Mouse (Mus musculus): ENCODE measurements around the gene Cant1. TPM values are rescaled to one million over a fixed set of nuclear protein-coding genes. Genes with fewer than 3 reads are reported as not detected.

Cant1 gene
- total and polyA plus RNA-seq, 3 experiments: 26.0 to 145 (median 34.4) TPM

DNA sequence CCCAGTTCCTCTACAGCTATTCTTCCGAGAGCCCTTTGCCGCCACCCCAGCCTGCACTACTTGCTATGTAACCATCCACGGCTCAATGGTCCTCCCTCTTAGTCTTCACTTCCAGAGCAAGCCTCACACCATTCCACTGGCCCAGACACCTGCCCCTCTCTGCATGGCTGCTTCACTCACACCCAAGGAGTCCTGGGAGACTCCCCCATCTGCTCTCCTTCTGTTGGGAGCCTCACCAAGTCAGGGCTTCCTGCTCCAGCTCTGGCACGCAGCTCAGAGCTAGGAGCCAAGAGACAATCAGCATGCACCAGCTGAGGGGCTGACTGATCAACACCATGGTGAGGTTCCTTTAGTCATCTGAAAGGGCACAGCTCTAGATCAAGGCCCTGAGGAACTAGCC, 5.8 kb downstream of the Cant1 start:
- peaks cover 7% of the 10 kb centered on the region for H3K79me2 ChIP-seq (ENCODE audit: control insufficient read depth, insufficient read depth, low read length, poor library complexity)
- no peak overlapping the region for H3K27ac ChIP-seq (ENCODE audit: control insufficient read depth, low read depth, low read length)
- H3K36me3 ChIP-seq (ENCODE audit: control insufficient read depth in 1 of 2, insufficient read depth in 2 of 2, low read length in 2 of 2): peaks cover 2 to 4% of the 10 kb centered on the region in 2 experiments; a peak in 3 of 4 replicates
- no peak overlapping the region for H3K4me3 ChIP-seq (ENCODE audit: control insufficient read depth in 1 of 2, insufficient read depth in 1 of 2, low read depth in 2 of 2, low read length in 2 of 2)
- no peak overlapping the region for H3K9ac ChIP-seq (ENCODE audit: control insufficient read depth, low read depth, low read length, poor library complexity, severe bottlenecking)
- no peaks in the 10 kb centered on the region for H3K27me3 ChIP-seq (ENCODE audit: control insufficient read depth in 1 of 2, insufficient read depth in 2 of 2, low read length in 2 of 2)
- no peak for TF ChIP-seq MAX (IDR thresholded peaks at IDR 0.05; ENCODE audit: low read length)
- no peak for TF ChIP-seq NRF1 (IDR thresholded peaks at IDR 0.05; ENCODE audit: insufficient read depth, low read depth, low read length, poor library complexity, severe bottlenecking)
- no peak for TF ChIP-seq MEF2A (IDR thresholded peaks at IDR 0.05; ENCODE audit: extremely low read depth, insufficient replicate concordance, low read depth, low read length, poor library complexity, severe bottlenecking)
- no peak for TF ChIP-seq ZC3H11A (IDR thresholded peaks at IDR 0.05; ENCODE audit: low read depth, low read length)
- no peak for TF ChIP-seq ELF1 (IDR thresholded peaks at IDR 0.05; ENCODE audit: low read depth, low read length)
- H3K4me1 ChIP-seq (ENCODE audit: control insufficient read depth in 1 of 2, insufficient read depth in 2 of 2, low read length in 2 of 2): peaks cover 0 to 5% of the 10 kb centered on the region in 2 experiments; a peak in 2 of 4 replicates
- no peak for DNase-seq (ENCODE audit: low read depth, low spot score)
- no peaks in the 10 kb centered on the region for H3K9me3 ChIP-seq (replicated peaks; ENCODE audit: insufficient read depth, low read length)

DNA sequence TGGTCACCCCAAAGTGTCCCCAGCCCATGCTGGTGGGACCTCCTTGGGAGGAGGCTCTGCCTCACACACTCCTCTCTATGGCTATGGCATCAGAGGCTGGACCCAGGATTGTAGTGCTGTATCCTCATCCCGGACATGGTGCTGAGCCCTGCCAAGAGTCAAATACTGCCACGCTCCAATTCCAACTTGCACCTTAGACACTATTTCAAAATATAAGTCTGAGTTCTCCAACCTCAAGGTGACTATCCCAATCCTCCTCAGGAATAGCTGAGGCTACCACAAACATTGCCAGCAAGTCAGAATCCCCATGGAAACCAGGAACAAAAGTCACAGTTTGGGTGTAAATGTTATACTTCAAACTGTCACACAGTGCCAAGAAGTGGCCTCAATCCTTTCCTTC, 6.3 kb downstream of the Cant1 start:
- H3K27me3 ChIP-seq (ENCODE audit: control insufficient read depth in 1 of 2, insufficient read depth in 2 of 2, low read length in 2 of 2): no peaks in the 10 kb centered on the region
- H3K9ac ChIP-seq (ENCODE audit: control insufficient read depth, low read depth, low read length, poor library complexity, severe bottlenecking): no peak overlapping the region
- no peak overlapping the region for H3K4me3 ChIP-seq (ENCODE audit: control insufficient read depth in 1 of 2, insufficient read depth in 1 of 2, low read depth in 2 of 2, low read length in 2 of 2)
- TF ChIP-seq POLR2AphosphoS5 (IDR thresholded peaks at IDR 0.05; ENCODE audit: borderline replicate concordance, low read depth, low read length): no peak
- TF ChIP-seq ZC3H11A (IDR thresholded peaks at IDR 0.05; ENCODE audit: low read depth, low read length): no peak
- TF ChIP-seq USF2 (IDR thresholded peaks at IDR 0.05; ENCODE audit: borderline replicate concordance in 1 of 2, insufficient read depth in 1 of 2, low read depth in 1 of 2, low read length in 2 of 2): no peak
- no peak for TF ChIP-seq CTCF (IDR thresholded peaks at IDR 0.05 in 2 of 3, conservative IDR thresholded peaks at IDR 0.05 in 1 of 3; ENCODE audit: control insufficient read depth in 1 of 3, insufficient read depth in 1 of 3, low read depth in 2 of 3, low read length in 3 of 3, poor library complexity in 1 of 3, severe bottlenecking in 1 of 3)
- TF ChIP-seq EP300 (IDR thresholded peaks at IDR 0.05; ENCODE audit: low read depth in 1 of 2, low read length in 2 of 2): no peak
- TF ChIP-seq GABPA (IDR thresholded peaks at IDR 0.05; ENCODE audit: low read depth, low read length): no peak
- TF ChIP-seq UBTF (IDR thresholded peaks at IDR 0.05; ENCODE audit: borderline replicate concordance, insufficient read depth, low read depth, low read length): no peak
- TF ChIP-seq TBP (IDR thresholded peaks at IDR 0.05; ENCODE audit: low read depth, low read length): no peak
- no peak for TF ChIP-seq USF1 (IDR thresholded peaks at IDR 0.05; ENCODE audit: low read depth, low read length)
- TF ChIP-seq BHLHE40 (IDR thresholded peaks at IDR 0.05; ENCODE audit: borderline replicate concordance, low read depth, low read length): no peak
- TF ChIP-seq MAX (IDR thresholded peaks at IDR 0.05; ENCODE audit: low read length): no peak
- TF ChIP-seq NRF1 (IDR thresholded peaks at IDR 0.05; ENCODE audit: insufficient read depth, low read depth, low read length, poor library complexity, severe bottlenecking): no peak
- TF ChIP-seq SMC3 (IDR thresholded peaks at IDR 0.05; ENCODE audit: low read depth, low read length): no peak
- TF ChIP-seq ELF1 (IDR thresholded peaks at IDR 0.05; ENCODE audit: low read depth, low read length): no peak
- TF ChIP-seq POLR2AphosphoS2 (IDR thresholded peaks at IDR 0.05; ENCODE audit: low read length): no peak
- TF ChIP-seq ZNF384 (IDR thresholded peaks at IDR 0.05; ENCODE audit: low read depth, low read length): no peak
- no peak for TF ChIP-seq TCF12 (IDR thresholded peaks at IDR 0.05; ENCODE audit: low read depth, low read length)
- TF ChIP-seq POLR2A (IDR thresholded peaks at IDR 0.05; ENCODE audit: control insufficient read depth in 1 of 2, insufficient read depth in 1 of 2, low read depth in 1 of 2, low read length in 2 of 2, poor library complexity in 1 of 2): no peak
- no peak for TF ChIP-seq ZKSCAN1 (IDR thresholded peaks at IDR 0.05; ENCODE audit: low read depth, low read length)
- DNase-seq (ENCODE audit: low read depth, low spot score): no peak
- H3K36me3 ChIP-seq (ENCODE audit: control insufficient read depth in 1 of 2, insufficient read depth in 2 of 2, low read length in 2 of 2): peaks cover 0 to 2% of the 10 kb centered on the region in 2 experiments; a peak in 1 of 4 replicates
- H3K27ac ChIP-seq (ENCODE audit: control insufficient read depth, low read depth, low read length): no peak overlapping the region
- H3K79me2 ChIP-seq (ENCODE audit: control insufficient read depth, insufficient read depth, low read length, poor library complexity): peaks cover 4% of the 10 kb centered on the region; the same call in 1 of the 2 replicates
- H3K9me3 ChIP-seq (replicated peaks; ENCODE audit: insufficient read depth, low read length): no peaks in the 10 kb centered on the region
- H3K4me1 ChIP-seq (ENCODE audit: control insufficient read depth in 1 of 2, insufficient read depth in 2 of 2, low read length in 2 of 2): 0 out of 4 replicates have a peak, but pooled peaks cover 0 to 2% of the 10 kb centered on the region in 2 experiments

All from MEL (cell line).